Mouse (Mus musculus) small intestine, adult 2 months (tissue): Measurements from ENCODE around the gene Hdac4.

Source experiments
- CTCF ChIP-seq: fragments of 200-500 bp; IDR thresholded peaks from 2 replicates; pipeline ENCODE4 v1.5.1; 2012; ENCODE audit warnings: low read depth, mild to moderate bottlenecking, control low read depth, inconsistent platforms, low read length, moderate library complexity, mixed read lengths; ENCODE audit not compliant: insufficient replicate concordance, insufficient read length; ENCODE audit errors: extremely low read depth
- POLR2A ChIP-seq: fragments of 200-500 bp; IDR thresholded peaks from 2 replicates; pipeline ENCODE4 v1.6.1; 2012; ENCODE audit warnings: low read depth, mild to moderate bottlenecking, control low read depth, inconsistent platforms, low read length, moderate library complexity

- TF ChIP-seq POLR2A (no peak), CTCF (no peak)
Observed at GRCm38 (mm10) chr1:92086277-92086813, 109.2 kb downstream of the Hdac4 start.
